7 mouse cellular contexts compared by ENCODE assay signal in the genomic region with DNA sequence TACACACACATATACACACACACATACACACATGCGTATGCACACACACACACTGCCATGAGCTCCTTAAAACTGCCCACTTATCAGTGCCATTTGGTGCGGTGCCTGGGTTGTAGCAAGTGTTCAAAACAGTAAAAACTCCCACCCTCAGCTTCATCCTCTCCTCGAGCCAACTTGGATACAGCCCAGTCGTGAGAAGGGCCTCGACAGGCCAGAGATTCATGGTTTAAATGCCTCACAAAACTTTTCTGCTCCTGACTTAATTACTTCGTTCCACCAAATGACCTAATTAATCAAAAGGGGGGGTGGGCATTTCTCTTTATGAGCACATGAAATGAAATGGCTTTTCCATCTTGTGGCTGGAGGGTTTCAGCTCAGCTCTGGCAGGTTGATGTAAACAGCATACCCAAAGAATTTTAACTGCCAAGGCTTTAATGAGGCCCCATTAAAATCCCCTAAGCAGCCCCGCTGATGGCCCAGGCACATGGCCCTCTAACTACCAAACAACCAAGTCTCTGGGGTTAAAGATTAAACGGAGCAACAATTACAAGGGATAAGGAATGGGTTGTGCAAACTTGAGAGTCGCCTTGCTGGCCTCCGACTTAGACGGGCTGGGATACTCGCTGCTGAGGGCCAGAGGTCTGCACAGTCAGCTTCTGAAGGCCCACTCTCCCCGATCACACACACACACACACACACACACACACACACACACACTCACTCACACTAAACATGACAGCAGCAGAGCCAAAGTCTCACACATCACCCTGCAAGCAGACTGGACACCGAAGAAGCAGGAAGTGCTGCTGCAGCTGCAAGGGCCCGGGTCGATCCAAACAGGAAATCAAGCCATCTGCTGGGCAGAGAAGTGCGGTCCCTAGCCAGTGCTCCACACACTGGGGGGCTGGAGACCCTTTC. TPM values are rescaled to one million over a fixed set of nuclear protein-coding genes. Genes with fewer than 3 reads are reported as not detected.
DNase-seq lines count a peak whose midpoint lies in the region; ATAC-seq and TF ChIP-seq lines count a peak whose summit lies in the region.

No protein-coding gene starts in this region.

- no peak overlapping the region for H3K9ac ChIP-seq in forebrain, embryonic 13.5 days
- H3K9ac ChIP-seq in hindbrain, embryonic 14.5 days = no peak overlapping the region
- H3K9ac ChIP-seq in limb, embryonic 14.5 days (ENCODE audit: low read depth, low read length, severe bottlenecking) = no peak overlapping the region

- H3K4me2 ChIP-seq in forebrain, embryonic 13.5 days = no peak overlapping the region
- no peak overlapping the region for H3K4me2 ChIP-seq in hindbrain, embryonic 14.5 days (replicated peaks)
- peak overlapping the region; percentile 16; the same call in 1 of the 2 replicates for H3K4me2 ChIP-seq in limb, embryonic 14.5 days (replicated peaks; ENCODE audit: low read depth, low read length, severe bottlenecking)

- H3K4me3 ChIP-seq in forebrain, embryonic 13.5 days = no peak overlapping the region
- H3K4me3 ChIP-seq in hindbrain, embryonic 14.5 days (replicated peaks; ENCODE audit: low read length) = no peak overlapping the region
- H3K4me3 ChIP-seq in limb, embryonic 14.5 days (replicated peaks; ENCODE audit: low read length) = no peak overlapping the region

- H3K27ac ChIP-seq in forebrain, embryonic 13.5 days = peak overlapping the region; percentile 16; the same call in 1 of the 2 replicates
- H3K27ac ChIP-seq in hindbrain, embryonic 14.5 days = no peak overlapping the region; the same call in 1 of the 2 replicates
- peak overlapping the region; percentile 68 for H3K27ac ChIP-seq in limb, embryonic 14.5 days (replicated peaks; ENCODE audit: low read depth, low read length)

- peak; percentile 78 for ATAC-seq in forebrain, embryonic 13.5 days
- peak; percentile 75; the same call in 1 of the 2 replicates for ATAC-seq in hindbrain, embryonic 14.5 days (ENCODE audit: low FRiP score)
- ATAC-seq in limb, embryonic 14.5 days (ENCODE audit: low FRiP score, low read depth) = peak; percentile 75

- H3K36me3 ChIP-seq in forebrain, embryonic 13.5 days (ENCODE audit: poor library complexity, severe bottlenecking) = peaks cover 9% of the 10 kb centered on the region; the same call in 1 of the 2 replicates
- H3K36me3 ChIP-seq in hindbrain, embryonic 14.5 days (replicated peaks; ENCODE audit: control insufficient read depth, insufficient read depth) = peaks cover 27% of the 10 kb centered on the region
- peaks cover 7% of the 10 kb centered on the region; the same call in 1 of the 2 replicates for H3K36me3 ChIP-seq in limb, embryonic 14.5 days (ENCODE audit: control insufficient read depth, insufficient read depth, low read length)

- 37% methylated on average over 17 of the region's 17 CpGs for WGBS in forebrain, embryonic 13.5 days
- WGBS in hindbrain, embryonic 14.5 days = 46% methylated on average over 17 of the region's 17 CpGs
- WGBS in limb, embryonic 14.5 days = 9% methylated on average over 17 of the region's 17 CpGs

- H3K27me3 ChIP-seq in forebrain, embryonic 13.5 days = no peaks in the 10 kb centered on the region
- H3K27me3 ChIP-seq in hindbrain, embryonic 14.5 days (ENCODE audit: control insufficient read depth, insufficient read depth, low read length) = no peaks in the 10 kb centered on the region
- no peaks in the 10 kb centered on the region for H3K27me3 ChIP-seq in limb, embryonic 14.5 days (ENCODE audit: control insufficient read depth, insufficient read depth, low read length)

- peaks cover 4% of the 10 kb centered on the region; the same call in 1 of the 2 replicates for H3K9me3 ChIP-seq in forebrain, embryonic 13.5 days (replicated peaks)
- no peaks in the 10 kb centered on the region for H3K9me3 ChIP-seq in hindbrain, embryonic 14.5 days (ENCODE audit: control insufficient read depth, low read length)
- H3K9me3 ChIP-seq in limb, embryonic 14.5 days (ENCODE audit: control insufficient read depth, low read length) = 0 out of 2 replicates have a peak, but pooled peaks cover 3% of the 10 kb centered on the region

- DNase-seq in embryo, embryonic 11.5 days (ENCODE audit: low read depth, low spot score) = peak; percentile 36
- peak; percentile 64 for DNase-seq in hindbrain, embryonic 14.5 days (ENCODE audit: low spot score)
- peak; percentile 72 for DNase-seq in limb, embryonic 14.5 days (ENCODE audit: low spot score)
- peak; percentile 46 for DNase-seq in neural tube, embryonic 10.5 days (ENCODE audit: extremely low spot score, low spot score)
- DNase-seq in cerebellum, adult 11-12 months = no peak
- no peak for DNase-seq in c-Kit-positive CD71-positive TER-119-positive erythroid progenitor cells, embryonic 14.5 days (ENCODE audit: low spot score)

- peaks cover 14% of the 10 kb centered on the region for H3K4me1 ChIP-seq in forebrain, embryonic 13.5 days
- H3K4me1 ChIP-seq in hindbrain, embryonic 14.5 days (replicated peaks; ENCODE audit: control insufficient read depth, insufficient read depth, low read length) = no peaks in the 10 kb centered on the region; the same call in 1 of the 2 replicates
- peaks cover 19% of the 10 kb centered on the region for H3K4me1 ChIP-seq in limb, embryonic 14.5 days (ENCODE audit: control insufficient read depth, insufficient read depth, low read length)

- TF ChIP-seq POLR2A in limb, embryonic 14.5 days (IDR thresholded peaks at IDR 0.05; ENCODE audit: borderline replicate concordance, extremely low read depth, insufficient read depth, insufficient read length) = no peak

RNA-seq across cellular contexts. Expression of a gene that starts 55.2 kb away (rescaled TPM):
- polyA plus RNA-seq in forebrain, embryonic 13.5 days (2015; fragmentation: Nextera tagmentation; extraction: Ambion mirVana) = 5.6 and 6.7 TPM in 2 replicates
- 10.8 and 11.9 TPM in 2 replicates for polyA plus RNA-seq in hindbrain, embryonic 14.5 days (2014; fragmentation: Nextera tagmentation; extraction: Ambion mirVana)
- polyA plus RNA-seq in limb, embryonic 14.5 days (2012; rRNA removed) = 3.7 and 5.2 TPM in 2 replicates
- 3.0 and 3.3 TPM in 2 replicates for polyA plus RNA-seq in limb, embryonic 14.5 days (2014; fragmentation: Nextera tagmentation; extraction: Ambion mirVana)

Comparison
In these comparisons a context has a peak if more than half of its experiments do, and no peak if none do; other contexts are left out.
1. DNase-seq: peak in embryo, embryonic 11.5 days (single experiment), hindbrain, embryonic 14.5 days (single experiment), limb, embryonic 14.5 days (single experiment) and neural tube, embryonic 10.5 days (single experiment); none in cerebellum, adult 11-12 months (single experiment) and c-Kit-positive CD71-positive TER-119-positive erythroid progenitor cells, embryonic 14.5 days (single experiment).
2. Peak in every context shown above with its lines, with median percentiles within 50 percentile points of each other: ATAC-seq.